Mouse (Mus musculus): ENCODE measurements at regions not wholly inside any gene's neighbourhood (a gene's known extent, or its start where the extent isn't known, plus 50 kb on each side); places are given as distances from the start of the nearest gene placed in this dataset.

GRCm38 (mm10) chr4:9779594-9779993 is 1094.7 kb upstream of the 2610301B20Rik start:
- H3K27me3 ChIP-seq, result no peaks in the 10 kb centered on the region
- no peak overlapping the region for H3K4me2 ChIP-seq (replicated peaks)
- no peaks in the 10 kb centered on the region for H3K36me3 ChIP-seq
- 78% methylated on average over 3 of the region's 3 CpGs for WGBS
- H3K4me1 ChIP-seq, result no peaks in the 10 kb centered on the region
- H3K4me3 ChIP-seq (replicated peaks), result no peak overlapping the region
- no peak overlapping the region for H3K27ac ChIP-seq (replicated peaks)
- ATAC-seq (ENCODE audit: insufficient number of reproducible peaks, low FRiP score, low TSS enrichment, low read depth), result no peak
- no peak overlapping the region for H3K9ac ChIP-seq
- H3K9me3 ChIP-seq (replicated peaks), result no peaks in the 10 kb centered on the region

GRCm38 (mm10) chr4:9780179-9780578 is 1094.1 kb upstream of the 2610301B20Rik start:
- no peak for ATAC-seq (ENCODE audit: insufficient number of reproducible peaks, low FRiP score, low TSS enrichment, low read depth)
- Histone ChIP-seq H3K4me3 (replicated peaks) (no peak overlapping the region), H3K9me3 (replicated peaks) (no peaks in the 10 kb centered on the region), H3K27me3 (no peaks in the 10 kb centered on the region), H3K36me3 (no peaks in the 10 kb centered on the region), H3K9ac (no peak overlapping the region), H3K4me1 (no peaks in the 10 kb centered on the region), H3K27ac (replicated peaks) (no peak overlapping the region), H3K4me2 (replicated peaks) (no peak overlapping the region)
- 29% methylated on average over 9 of the region's 9 CpGs for WGBS

DNA sequence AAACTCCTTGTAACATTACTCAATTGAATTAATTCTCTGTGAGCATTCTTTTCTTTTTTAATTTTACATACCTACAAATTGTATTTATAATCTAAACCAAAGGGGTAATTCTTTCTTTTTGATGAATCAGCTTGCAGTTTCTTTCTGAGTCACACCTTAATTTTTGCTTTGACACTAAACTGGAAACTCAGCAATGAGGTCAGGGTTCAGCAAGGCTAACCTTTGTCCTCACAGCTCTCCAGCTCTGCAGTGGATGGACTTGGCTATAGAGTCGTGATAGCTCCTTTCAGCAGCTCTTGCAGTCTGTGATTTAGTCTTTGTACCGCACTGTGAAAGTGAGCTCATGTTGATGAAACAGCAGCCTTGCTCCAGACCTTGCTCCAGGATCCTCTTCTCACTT is 1093.0 kb upstream of the 2610301B20Rik start:
- Histone ChIP-seq H3K9me3 (replicated peaks) (no peaks in the 10 kb centered on the region), H3K9ac (no peak overlapping the region), H3K27ac (replicated peaks) (no peak overlapping the region), H3K4me2 (replicated peaks) (no peak overlapping the region), H3K36me3 (no peaks in the 10 kb centered on the region), H3K27me3 (no peaks in the 10 kb centered on the region), H3K4me1 (no peaks in the 10 kb centered on the region), H3K4me3 (replicated peaks) (no peak overlapping the region)
- ATAC-seq (ENCODE audit: insufficient number of reproducible peaks, low FRiP score, low TSS enrichment, low read depth), result no peak
- WGBS, result 79% methylated on average over 2 of the region's 2 CpGs

- Histone ChIP-seq H3K27ac (replicated peaks) (0 out of 2 replicates have a peak overlapping the region, but pooled peaks have one; percentile 11), H3K36me3 (no peaks in the 10 kb centered on the region), H3K4me3 (replicated peaks) (no peak overlapping the region), H3K27me3 (no peaks in the 10 kb centered on the region), H3K4me1 (no peaks in the 10 kb centered on the region), H3K9me3 (replicated peaks) (no peaks in the 10 kb centered on the region), H3K4me2 (replicated peaks) (no peak overlapping the region), H3K9ac (no peak overlapping the region)
- peak; percentile 47; the same call in 1 of the 2 replicates for ATAC-seq (ENCODE audit: insufficient number of reproducible peaks, low FRiP score, low TSS enrichment, low read depth)
- 28% methylated on average over 5 of the region's 5 CpGs for WGBS
Measured at GRCm38 (mm10) chr4:9787795-9788365, 1086.4 kb upstream of the 2610301B20Rik start.

GRCm38 (mm10) chr4:9790478-9790877 is 1083.8 kb upstream of the 2610301B20Rik start:
- Histone ChIP-seq H3K4me1 (no peaks in the 10 kb centered on the region), H3K36me3 (no peaks in the 10 kb centered on the region), H3K27ac (replicated peaks) (no peak overlapping the region), H3K4me2 (replicated peaks) (no peak overlapping the region), H3K4me3 (replicated peaks) (no peak overlapping the region), H3K9me3 (replicated peaks) (no peaks in the 10 kb centered on the region), H3K9ac (no peak overlapping the region), H3K27me3 (no peaks in the 10 kb centered on the region)
- 86% methylated on average over 8 of the region's 8 CpGs for WGBS
- no peak for ATAC-seq (ENCODE audit: insufficient number of reproducible peaks, low FRiP score, low TSS enrichment, low read depth)

All from embryonic facial prominence, embryonic 15.5 days (tissue).